Mouse (Mus musculus) MEL (cell line): ENCODE measurements around the gene Arhgef16. TPM values are rescaled to one million over a fixed set of nuclear protein-coding genes. Genes with fewer than 3 reads are reported as not detected.

Experiments
- DNase-seq: peaks from one replicate; pipeline ENCODE4 v3.0.0; 2011; ENCODE audit warnings: low read depth, low spot score
- H3K27ac ChIP-seq: 2 replicates; pipeline ENCODE4 v1.5.1; 2012; ENCODE audit warnings: low read depth, mild to moderate bottlenecking, control low read depth, low read length, moderate library complexity; ENCODE audit not compliant: control insufficient read depth
- H3K27me3 ChIP-seq, 2 experiments: fragments of 150-350 bp in 1 of 2; sonication (generic) in 1 of 2; 2 replicates each; pipeline ENCODE4 v1.6.1; 2012; ENCODE audit warnings: low read length in 2 of 2, mild to moderate bottlenecking in 2 of 2, improper control_type of control experiment in 1 of 2, moderate library complexity in 1 of 2; ENCODE audit not compliant: insufficient read depth in 2 of 2, control insufficient read depth in 1 of 2
- H3K36me3 ChIP-seq, 2 experiments: 2 replicates each; pipeline ENCODE4 v1.6.1; 2012 to 2014; ENCODE audit warnings: low read length in 2 of 2, improper control_type of control experiment in 1 of 2, inconsistent platforms in 1 of 2, mild to moderate bottlenecking in 1 of 2; ENCODE audit not compliant: insufficient read depth in 2 of 2, control insufficient read depth in 1 of 2
- H3K4me1 ChIP-seq, 2 experiments: fragments of 150-350 bp in 1 of 2; sonication (generic) in 1 of 2; 2 replicates each; pipeline ENCODE4 v1.6.1; 2012; ENCODE audit warnings: low read length in 2 of 2, improper control_type of control experiment in 1 of 2, mild to moderate bottlenecking in 1 of 2; ENCODE audit not compliant: insufficient read depth in 2 of 2, control insufficient read depth in 1 of 2
- H3K4me3 ChIP-seq, 2 experiments: fragments of 150-350 bp in 1 of 2; sonication (generic) in 1 of 2; 2 replicates each; pipeline ENCODE4 v1.5.1; 2012; ENCODE audit warnings: low read depth in 2 of 2, low read length in 2 of 2, mild to moderate bottlenecking in 2 of 2, moderate library complexity in 2 of 2, control low read depth in 1 of 2, improper control_type of control experiment in 1 of 2; ENCODE audit not compliant: control insufficient read depth in 1 of 2, insufficient read depth in 1 of 2
- H3K79me2 ChIP-seq: 2 replicates; pipeline ENCODE4 v1.6.1; 2012; ENCODE audit warnings: mild to moderate bottlenecking, low read length, moderate library complexity; ENCODE audit not compliant: control insufficient read depth, poor library complexity, insufficient read depth
- H3K9ac ChIP-seq: 2 replicates; pipeline ENCODE4 v1.6.1; 2012; ENCODE audit warnings: low read depth, mild to moderate bottlenecking, control low read depth, low read length, moderate library complexity; ENCODE audit not compliant: control insufficient read depth, poor library complexity, severe bottlenecking
- H3K9me3 ChIP-seq: fragments of 150-350 bp; sonication (generic); replicated peaks from 2 replicates; pipeline ENCODE4 v1.6.1; 2012; ENCODE audit warnings: mild to moderate bottlenecking, low read length, improper control_type of control experiment, moderate library complexity; ENCODE audit not compliant: insufficient read depth
- BHLHE40 ChIP-seq: IDR thresholded peaks from 2 replicates; pipeline ENCODE4 v1.6.1; 2012; ENCODE audit warnings: low read depth, mild to moderate bottlenecking, inconsistent platforms, low read length, improper control_type of control experiment, borderline replicate concordance
- CHD2 ChIP-seq: IDR thresholded peaks from 2 replicates; pipeline ENCODE4 v1.6.1; 2011; ENCODE audit warnings: low read length, improper control_type of control experiment
- CTCF ChIP-seq, 3 experiments: IDR thresholded peaks in 2 of 3; conservative IDR thresholded peaks in 1 of 3; 2 replicates each; pipeline ENCODE4 v1.5.1; 2011 to 2012; ENCODE audit warnings: low read length in 3 of 3, low read depth in 2 of 3, mild to moderate bottlenecking in 2 of 3, improper control_type of control experiment in 1 of 3, inconsistent platforms in 1 of 3, mixed read lengths in 1 of 3, moderate library complexity in 1 of 3; ENCODE audit not compliant: control insufficient read depth in 1 of 3, insufficient read depth in 1 of 3, poor library complexity in 1 of 3, severe bottlenecking in 1 of 3
- ETS1 ChIP-seq: IDR thresholded peaks from 2 replicates; pipeline ENCODE4 v1.6.1; 2012; ENCODE audit warnings: low read depth, mild to moderate bottlenecking, inconsistent platforms, low read length, improper control_type of control experiment, moderate library complexity
- GABPA ChIP-seq: IDR thresholded peaks from 2 replicates; pipeline ENCODE4 v1.6.1; 2012; ENCODE audit warnings: low read depth, mild to moderate bottlenecking, inconsistent platforms, low read length, improper control_type of control experiment, moderate library complexity
- GATA1 ChIP-seq: IDR thresholded peaks from 2 replicates; pipeline ENCODE4 v1.6.1; 2011; ENCODE audit warnings: low read depth, low read length, improper control_type of control experiment
- HCFC1 ChIP-seq: IDR thresholded peaks from 2 replicates; pipeline ENCODE4 v1.6.1; 2012; ENCODE audit warnings: low read depth, mild to moderate bottlenecking, inconsistent platforms, low read length, improper control_type of control experiment, moderate library complexity
- JUND ChIP-seq: IDR thresholded peaks from 2 replicates; pipeline ENCODE4 v1.6.1; 2011; ENCODE audit warnings: low read depth, mild to moderate bottlenecking, improper control_type of control experiment, low read length
- KAT2A ChIP-seq: conservative IDR thresholded peaks from 2 replicates; pipeline ENCODE4 v1.6.1; 2012; ENCODE audit warnings: low read depth, low read length, improper control_type of control experiment, inconsistent platforms
- MAX ChIP-seq: IDR thresholded peaks from 2 replicates; pipeline ENCODE4 v1.6.1; 2011; ENCODE audit warnings: low read length, improper control_type of control experiment
- MAZ ChIP-seq: IDR thresholded peaks from 2 replicates; pipeline ENCODE4 v1.6.1; 2012; ENCODE audit warnings: low read depth, mild to moderate bottlenecking, inconsistent platforms, low read length, improper control_type of control experiment
- MYB ChIP-seq: IDR thresholded peaks from 2 replicates; pipeline ENCODE4 v1.6.1; 2011; ENCODE audit warnings: mild to moderate bottlenecking, low read depth, low read length, improper control_type of control experiment
- MYC ChIP-seq: IDR thresholded peaks from 2 replicates; pipeline ENCODE4 v1.6.1; 2011; ENCODE audit warnings: low read depth, mild to moderate bottlenecking, low read length, improper control_type of control experiment, moderate library complexity
- NRF1 ChIP-seq: IDR thresholded peaks from 2 replicates; pipeline ENCODE4 v1.6.1; 2014; ENCODE audit warnings: low read depth, mild to moderate bottlenecking, inconsistent platforms, low read length, improper control_type of control experiment, moderate library complexity; ENCODE audit not compliant: poor library complexity, insufficient read depth, severe bottlenecking
- POLR2AphosphoS5 ChIP-seq: IDR thresholded peaks from 2 replicates; pipeline ENCODE4 v1.6.1; 2012; ENCODE audit warnings: low read depth, borderline replicate concordance, mild to moderate bottlenecking, inconsistent platforms, low read length, moderate library complexity, mixed read lengths
- RAD21 ChIP-seq: IDR thresholded peaks from 2 replicates; pipeline ENCODE4 v1.6.1; 2011; ENCODE audit warnings: mild to moderate bottlenecking, low read depth, low read length, improper control_type of control experiment
- RCOR1 ChIP-seq: IDR thresholded peaks from 2 replicates; pipeline ENCODE4 v1.6.1; 2012; ENCODE audit warnings: low read depth, mild to moderate bottlenecking, inconsistent platforms, low read length, improper control_type of control experiment
- SIN3A ChIP-seq: IDR thresholded peaks from 2 replicates; pipeline ENCODE4 v1.6.1; 2012; ENCODE audit warnings: low read length, improper control_type of control experiment, inconsistent platforms
- SMC3 ChIP-seq: IDR thresholded peaks from 2 replicates; pipeline ENCODE4 v1.6.1; 2011; ENCODE audit warnings: low read depth, low read length, improper control_type of control experiment
- TBP ChIP-seq: IDR thresholded peaks from 2 replicates; pipeline ENCODE4 v1.8.0; 2011; ENCODE audit warnings: low read depth, low read length, improper control_type of control experiment
- TCF12 ChIP-seq: IDR thresholded peaks from 2 replicates; pipeline ENCODE4 v1.6.1; 2014; ENCODE audit warnings: low read depth, mild to moderate bottlenecking, inconsistent platforms, low read length, improper control_type of control experiment, moderate library complexity
- USF1 ChIP-seq: IDR thresholded peaks from 2 replicates; pipeline ENCODE4 v1.6.1; 2014; ENCODE audit warnings: low read depth, mild to moderate bottlenecking, inconsistent platforms, low read length, improper control_type of control experiment, moderate library complexity
- ZKSCAN1 ChIP-seq: IDR thresholded peaks from 2 replicates; pipeline ENCODE4 v1.6.1; 2012; ENCODE audit warnings: low read depth, mild to moderate bottlenecking, inconsistent platforms, low read length, improper control_type of control experiment, moderate library complexity
- ZMIZ1 ChIP-seq: IDR thresholded peaks from 2 replicates; pipeline ENCODE4 v1.6.1; 2012; ENCODE audit warnings: low read depth, mild to moderate bottlenecking, inconsistent platforms, low read length, improper control_type of control experiment, moderate library complexity
- polyA plus RNA-seq, 2 experiments: library from polyadenylated mRNA; stranded (reverse) in 1 of 2; unstranded in 1 of 2; fragments of >175 nt in 1 of 2; fragments of >200 nt in 1 of 2; gene quantifications; 2 replicates each; pipeline versions ENCODE4 v1.2.1 to v1.2.4; 2012; ENCODE audit warnings: low replicate concordance in 2 of 2, low read depth in 1 of 2; ENCODE audit not compliant: insufficient read length in 2 of 2, insufficient read depth in 1 of 2, missing spikeins in 1 of 2
- total RNA-seq: library from RNA; depleted of rRNA; stranded (reverse); fragments of 300-350 nt; gene quantifications from 2 replicates; pipeline ENCODE4 v1.2.3, GENCODE M21; 2012

The Arhgef16 gene
- total and polyA plus RNA-seq, 3 experiments = not detected

DNA sequence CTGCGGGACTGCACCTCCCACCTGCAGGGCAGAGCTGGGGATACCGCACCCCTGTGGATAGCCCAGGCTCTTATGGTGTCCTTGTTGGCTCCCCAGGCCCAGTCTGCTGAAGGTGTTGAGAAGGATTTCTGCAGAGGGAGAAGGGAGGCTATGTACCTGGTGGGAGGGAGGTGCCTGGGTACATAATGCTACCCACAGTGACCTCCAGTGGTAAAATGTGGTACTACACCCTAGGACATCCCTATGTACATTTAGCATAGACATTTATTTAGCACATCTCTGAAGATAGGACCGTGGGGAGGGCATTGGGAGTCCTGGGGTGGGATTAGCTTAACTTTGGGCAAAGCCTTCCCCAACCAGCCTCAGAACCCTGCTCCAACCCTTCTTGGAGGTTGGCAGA lies 28.5 kb downstream of the Arhgef16 start:
- Histone ChIP-seq H3K79me2 (no peaks in the 10 kb centered on the region), H3K27ac (no peak overlapping the region), H3K9ac (no peak overlapping the region), H3K27me3 (no peaks in the 10 kb centered on the region), H3K9me3 (no peaks in the 10 kb centered on the region), H3K4me3 (no peak overlapping the region), H3K4me1 (no peaks in the 10 kb centered on the region), H3K36me3 (no peaks in the 10 kb centered on the region)
- TF ChIP-seq SIN3A (no peak), MAZ (no peak), POLR2AphosphoS5 (no peak), CHD2 (no peak), NRF1 (no peak), JUND (no peak), RAD21 (peak; percentile 29), USF1 (no peak), MYB (no peak), CTCF (IDR thresholded peaks at IDR 0.05 in 2 of 3, conservative IDR thresholded peaks at IDR 0.05 in 1 of 3; ENCODE audit: control insufficient read depth in 1 of 3, insufficient read depth in 1 of 3, low read depth in 2 of 3, low read length in 3 of 3, poor library complexity in 1 of 3, severe bottlenecking in 1 of 3) (peak in 2 of 3 experiments; percentile 41 to 56; a peak in 4 of 6 replicates), ZKSCAN1 (no peak), RCOR1 (no peak), BHLHE40 (no peak), HCFC1 (no peak), ETS1 (no peak), SMC3 (peak; percentile 30; the same call in 1 of the 2 replicates), ZMIZ1 (no peak), TBP (no peak), MYC (no peak), GABPA (no peak), GATA1 (no peak)
- peak; percentile 35 for DNase-seq

DNA sequence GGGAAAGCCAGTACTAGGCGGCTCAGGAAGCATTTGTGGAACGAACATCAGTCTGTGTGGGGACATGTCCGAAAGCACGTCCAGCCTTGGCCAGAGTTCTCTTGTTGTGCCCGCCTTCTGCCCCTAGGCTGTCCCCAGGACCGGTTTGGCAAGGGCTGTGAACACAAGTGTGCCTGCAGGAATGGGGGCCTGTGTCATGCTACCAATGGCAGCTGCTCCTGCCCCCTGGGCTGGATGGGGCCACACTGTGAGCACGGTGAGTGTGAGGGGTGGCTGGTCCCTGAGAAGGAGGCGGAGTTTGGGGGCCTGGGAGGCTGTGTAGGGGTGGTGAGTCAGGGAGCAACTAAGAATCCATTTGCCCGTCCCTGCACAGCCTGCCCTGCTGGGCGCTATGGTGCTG lies 32.0 kb downstream of the Arhgef16 start:
- no peak overlapping the region for H3K27ac ChIP-seq
- no peaks in the 10 kb centered on the region for H3K36me3 ChIP-seq
- no peak for TF ChIP-seq KAT2A
- no peak for TF ChIP-seq MAX
- TF ChIP-seq RAD21 = no peak
- TF ChIP-seq TCF12 = no peak
- no peak for TF ChIP-seq MYC
- no peaks in the 10 kb centered on the region for H3K4me1 ChIP-seq
- no peak for DNase-seq
- H3K4me3 ChIP-seq = no peak overlapping the region
- no peaks in the 10 kb centered on the region for H3K27me3 ChIP-seq
- no peak overlapping the region for H3K9ac ChIP-seq
- H3K79me2 ChIP-seq = no peaks in the 10 kb centered on the region
- no peaks in the 10 kb centered on the region for H3K9me3 ChIP-seq
